Mouse (Mus musculus) heart, postnatal 10 days (tissue): ENCODE measurements at regions not wholly inside any gene's neighbourhood (a gene's known extent, or its start where the extent isn't known, plus 50 kb on each side); places are given as distances from the start of the nearest gene placed in this dataset.

ENCODE experiments used
- DNase-seq, 2 experiments: peaks; one replicate each; pipeline ENCODE4 v3.0.0; 2021
- intact Hi-C: fragments of 180-260 bp; cut with DNase I; formaldehyde crosslinking; loops from one replicate; pipeline ENCODE4 v1.15.1; 2025

DNA sequence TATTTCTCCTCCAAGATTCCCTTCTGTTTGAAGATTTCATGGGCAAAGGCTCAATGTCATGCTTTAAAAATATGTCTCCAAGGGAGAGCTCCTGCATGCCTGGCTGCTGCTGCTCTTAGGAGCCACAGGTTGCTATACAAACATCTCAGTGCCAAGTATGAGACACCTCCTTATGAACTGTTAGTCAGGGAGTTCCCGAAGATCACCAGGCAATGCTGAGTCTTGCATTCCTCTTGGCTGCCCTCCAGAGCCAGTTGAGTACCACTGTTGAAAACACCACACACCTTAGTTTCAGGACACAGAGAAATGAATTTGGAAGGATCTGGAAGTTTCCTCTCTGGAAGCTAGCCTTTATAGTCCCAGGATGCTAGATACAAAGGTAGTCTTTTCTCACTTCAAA lies 757.9 kb upstream of the Jmjd1c start:
- intact Hi-C loops: no loop called here
- no peak for DNase-seq

GRCm38 (mm10) chr10:66342823-66343350 lies 753.0 kb upstream of the Jmjd1c start:
- intact Hi-C loops: no loop called here
- DNase-seq: no peak

GRCm38 (mm10) chr10:66348398-66348797 lies 747.5 kb upstream of the Jmjd1c start:
- no peak for DNase-seq
- intact Hi-C loops: no loop called here

DNA sequence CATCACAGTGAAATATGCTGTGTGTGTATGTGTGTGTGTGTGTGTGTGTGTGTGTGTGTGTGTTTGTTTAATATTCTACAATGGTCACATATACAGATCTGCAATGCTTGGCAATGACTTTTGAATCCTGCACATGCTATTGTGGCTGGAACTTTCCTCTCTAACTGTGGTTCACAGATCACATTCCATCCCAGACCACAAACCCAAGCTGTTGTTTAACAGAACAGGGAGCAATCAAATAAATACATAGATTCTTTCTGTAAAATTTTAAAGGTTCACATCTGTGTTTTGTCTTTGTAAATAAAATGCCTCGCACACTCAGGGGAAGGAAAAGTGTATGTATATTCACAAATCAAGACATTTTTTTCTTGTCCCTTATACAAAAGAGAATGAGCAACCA lies 744.9 kb upstream of the Jmjd1c start:
- intact Hi-C loops: no loop called here
- no peak for DNase-seq

DNA sequence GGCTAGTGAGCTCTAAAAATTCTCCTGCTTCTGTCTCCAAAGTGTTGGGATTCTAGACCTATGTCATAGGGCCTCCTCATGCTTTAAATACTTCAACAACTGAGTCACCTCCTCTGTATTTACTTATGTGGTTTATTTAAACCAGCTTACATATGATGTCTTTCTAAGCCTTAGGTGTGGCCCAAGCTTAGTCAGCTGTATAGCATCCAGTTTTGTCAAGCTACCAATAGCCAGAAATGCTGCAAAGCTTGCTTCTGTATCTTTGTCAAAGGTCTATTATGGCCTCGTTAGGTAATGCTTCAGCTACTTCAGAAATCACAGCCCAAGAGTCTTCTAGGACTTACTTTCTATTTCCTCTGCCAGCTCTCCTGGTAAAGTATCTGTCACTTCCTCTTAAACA lies 741.9 kb upstream of the Jmjd1c start:
- DNase-seq: no peak
- intact Hi-C loops: no loop called here

- intact Hi-C loops: no loop called here
- no peak for DNase-seq
Measured at GRCm38 (mm10) chr10:66354986-66355385, 740.9 kb upstream of the Jmjd1c start.

DNA sequence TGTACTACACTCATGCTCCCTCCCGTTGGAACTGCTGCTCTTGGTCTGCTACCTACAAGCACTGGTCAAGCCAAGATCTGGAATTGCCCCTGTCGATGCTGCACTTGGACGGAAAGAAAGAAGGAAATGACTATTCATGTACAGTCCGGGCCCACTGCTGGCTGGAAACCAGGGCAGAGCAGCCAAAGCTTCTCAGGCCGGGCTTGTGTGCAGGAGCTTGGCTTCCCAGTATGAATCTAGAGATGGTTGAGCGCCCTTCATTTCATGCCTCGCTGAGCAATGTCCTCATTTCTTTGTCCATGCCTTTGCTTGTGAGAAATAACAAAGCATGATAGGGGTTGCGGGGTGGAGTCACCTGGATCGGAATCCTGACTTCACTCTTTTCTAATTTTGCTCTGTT lies 738.2 kb upstream of the Jmjd1c start:
- intact Hi-C loops: no loop called here
- DNase-seq: no peak

DNA sequence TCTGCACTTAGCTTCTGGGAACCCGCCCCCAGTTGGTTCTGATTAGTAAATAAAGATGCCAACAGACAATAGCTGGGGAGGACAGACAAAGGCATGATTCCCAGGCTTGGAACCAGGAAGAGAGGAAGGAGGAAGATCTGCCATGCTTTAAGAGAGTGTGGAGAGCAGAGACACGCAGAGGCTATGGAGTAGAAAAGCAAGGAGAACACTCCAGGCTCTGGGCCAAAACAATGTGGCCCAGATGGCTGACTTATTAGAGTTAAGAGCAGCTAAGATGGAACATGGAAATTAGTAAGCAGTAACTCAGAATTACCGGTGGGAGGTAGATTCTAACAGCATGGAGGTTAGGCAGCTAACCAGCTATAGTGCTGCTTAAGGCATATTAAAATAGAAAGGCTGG lies 725.8 kb upstream of the Jmjd1c start:
- intact Hi-C loops: no loop called here
- peak in 1 of 2 experiments; percentile 2 for DNase-seq

- intact Hi-C loops: no loop called here
- no peak for DNase-seq
Measured at GRCm38 (mm10) chr10:66371756-66372155, 724.2 kb upstream of the Jmjd1c start.
